Mouse (Mus musculus): ENCODE measurements around the gene Calu. TPM values are rescaled to one million over a fixed set of nuclear protein-coding genes. Genes with fewer than 3 reads are reported as not detected.

Calu gene
- polyA plus RNA-seq (2016; fragmentation: Nextera tagmentation; extraction: Ambion mirVana) = 225 and 238 TPM in 2 replicates

DNA sequence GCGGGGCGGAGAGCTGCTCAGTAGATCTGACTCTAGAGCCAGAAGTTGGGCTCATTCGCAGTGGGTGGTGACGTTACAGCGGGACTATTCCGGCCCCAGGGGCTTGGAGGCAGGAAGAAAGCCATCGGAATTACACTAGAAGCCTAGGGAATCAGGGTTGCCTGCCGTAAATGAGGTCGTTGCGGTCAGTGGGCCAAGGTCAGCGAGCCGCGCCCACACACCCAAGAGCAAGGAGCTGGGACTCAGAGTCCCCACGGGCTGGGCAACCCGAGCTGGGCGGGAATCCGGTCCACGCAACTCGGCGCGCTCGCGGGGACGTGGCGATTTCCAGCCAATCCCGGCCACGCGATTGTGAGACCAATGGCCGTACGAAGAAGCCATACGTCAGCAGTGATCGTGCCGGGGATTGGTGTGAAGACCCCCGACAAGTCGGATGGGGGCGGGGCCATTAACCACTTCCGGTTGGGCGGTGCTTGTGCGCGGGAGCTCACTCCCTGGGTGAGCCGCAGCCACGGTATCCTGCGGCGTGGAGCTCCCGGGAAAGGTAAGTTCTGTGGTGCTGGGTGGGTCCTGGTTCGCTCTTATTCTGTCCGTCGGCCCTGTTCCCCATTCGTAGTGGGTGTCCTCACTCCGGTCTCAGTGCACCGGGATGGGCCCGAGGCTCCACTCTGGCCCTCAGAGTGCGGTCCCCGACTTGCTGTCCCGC is at the start of gene Calu:
Gene Calu (plus strand): TSS at position 405 of the 706 bp plus-strand sequence.
- Histone ChIP-seq H3K4me3 (peak within 1 kb of the TSS; percentile 92), H3K4me1 (peaks cover 17% of the 10 kb centered on the region), H3K9me3 (no peaks in the 10 kb centered on the region), H3K36me3 (replicated peaks) (0 out of 2 replicates have a peak, but pooled peaks cover 6% of the 10 kb centered on the region), H3K27me3 (ENCODE audit: poor library complexity, severe bottlenecking) (no peaks in the 10 kb centered on the region), H3K27ac (peak within 1 kb of the TSS; percentile 95)
- DNase-seq (ENCODE audit: extremely low spot score, low spot score) = peak; percentile 100
- 0% methylated on average over 55 of the region's 55 CpGs for WGBS

GRCm38 (mm10) chr6:29299112-29299511 is 48.8 kb upstream of the Calu start:
- no peak for DNase-seq (ENCODE audit: extremely low spot score, low spot score)
- WGBS = 85% methylated on average over 2 of the region's 2 CpGs
- Histone ChIP-seq H3K9me3 (no peaks in the 10 kb centered on the region), H3K27me3 (ENCODE audit: poor library complexity, severe bottlenecking) (no peaks in the 10 kb centered on the region; the same call in 1 of the 2 replicates), H3K36me3 (replicated peaks) (no peaks in the 10 kb centered on the region), H3K4me1 (peaks cover 4% of the 10 kb centered on the region; the same call in 1 of the 2 replicates), H3K4me3 (no peak overlapping the region), H3K27ac (no peak overlapping the region)

GRCm38 (mm10) chr6:29303251-29303650 is 44.6 kb upstream of the Calu start:
- H3K27me3 ChIP-seq (ENCODE audit: poor library complexity, severe bottlenecking) = no peaks in the 10 kb centered on the region; the same call in 1 of the 2 replicates

DNA sequence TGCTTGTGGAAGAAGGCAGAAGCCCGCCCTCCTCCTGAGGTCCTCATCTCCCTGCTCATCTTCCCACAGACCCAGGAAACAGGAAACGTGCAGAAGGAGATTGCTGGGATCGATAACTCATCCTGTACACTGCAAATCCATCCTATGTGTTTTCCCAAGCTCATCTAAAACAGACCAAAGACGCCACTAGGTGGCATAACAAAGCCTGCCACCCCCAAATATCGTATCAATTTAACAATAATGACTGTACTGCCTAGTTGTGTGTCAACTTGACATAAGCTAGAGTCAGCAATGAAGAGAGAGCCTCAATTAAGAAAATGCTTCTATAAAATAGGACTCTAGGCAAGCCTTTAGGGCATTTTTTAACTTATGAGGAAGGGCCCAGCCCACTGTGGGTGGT is 44.1 kb upstream of the Calu start:
- Histone ChIP-seq H3K27ac (no peak overlapping the region), H3K4me3 (no peak overlapping the region), H3K36me3 (replicated peaks) (no peaks in the 10 kb centered on the region), H3K27me3 (ENCODE audit: poor library complexity, severe bottlenecking) (no peaks in the 10 kb centered on the region; the same call in 1 of the 2 replicates), H3K4me1 (peaks cover 4% of the 10 kb centered on the region; the same call in 1 of the 2 replicates), H3K9me3 (no peaks in the 10 kb centered on the region; the same call in 1 of the 2 replicates)
- 62% methylated on average over 5 of the region's 5 CpGs for WGBS
- DNase-seq (ENCODE audit: extremely low spot score, low spot score) = no peak

More at GRCm38 (mm10) chr6:29303251-29303650, 44.6 kb upstream of the Calu start:
- Histone ChIP-seq H3K4me1 (peaks cover 4% of the 10 kb centered on the region; the same call in 1 of the 2 replicates), H3K4me3 (no peak overlapping the region), H3K27ac (no peak overlapping the region), H3K9me3 (no peaks in the 10 kb centered on the region; the same call in 1 of the 2 replicates), H3K36me3 (replicated peaks) (no peaks in the 10 kb centered on the region)
- DNase-seq (ENCODE audit: extremely low spot score, low spot score) = no peak

DNA sequence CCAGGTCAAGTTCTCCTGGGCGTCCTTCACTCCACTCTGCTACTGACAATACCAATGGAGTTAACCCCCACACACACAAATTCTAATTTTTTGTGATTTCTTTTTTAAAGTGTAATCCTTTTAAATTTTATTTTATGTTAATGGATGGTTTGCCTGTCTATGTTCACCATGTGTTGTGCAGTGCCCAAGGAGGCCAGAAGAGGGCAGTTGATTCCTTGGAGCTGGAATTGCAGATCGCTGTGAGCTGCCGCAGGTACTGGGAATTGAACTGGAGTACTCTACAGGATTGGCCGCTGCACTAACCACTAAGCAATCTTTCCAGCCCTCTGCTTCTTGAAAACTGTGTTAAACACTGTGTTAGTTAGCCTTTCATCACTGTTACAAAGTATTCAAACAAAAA is 42.4 kb upstream of the Calu start:
- WGBS = 89% methylated on average over 4 of the region's 4 CpGs
- H3K9me3 ChIP-seq = no peaks in the 10 kb centered on the region; the same call in 1 of the 2 replicates
- H3K27me3 ChIP-seq (ENCODE audit: poor library complexity, severe bottlenecking) = no peaks in the 10 kb centered on the region; the same call in 1 of the 2 replicates
- no peak for DNase-seq (ENCODE audit: extremely low spot score, low spot score)
- H3K4me1 ChIP-seq = peaks cover 4% of the 10 kb centered on the region; the same call in 1 of the 2 replicates
- H3K36me3 ChIP-seq (replicated peaks) = no peaks in the 10 kb centered on the region
- no peak overlapping the region for H3K4me3 ChIP-seq
- H3K27ac ChIP-seq = no peak overlapping the region

DNA sequence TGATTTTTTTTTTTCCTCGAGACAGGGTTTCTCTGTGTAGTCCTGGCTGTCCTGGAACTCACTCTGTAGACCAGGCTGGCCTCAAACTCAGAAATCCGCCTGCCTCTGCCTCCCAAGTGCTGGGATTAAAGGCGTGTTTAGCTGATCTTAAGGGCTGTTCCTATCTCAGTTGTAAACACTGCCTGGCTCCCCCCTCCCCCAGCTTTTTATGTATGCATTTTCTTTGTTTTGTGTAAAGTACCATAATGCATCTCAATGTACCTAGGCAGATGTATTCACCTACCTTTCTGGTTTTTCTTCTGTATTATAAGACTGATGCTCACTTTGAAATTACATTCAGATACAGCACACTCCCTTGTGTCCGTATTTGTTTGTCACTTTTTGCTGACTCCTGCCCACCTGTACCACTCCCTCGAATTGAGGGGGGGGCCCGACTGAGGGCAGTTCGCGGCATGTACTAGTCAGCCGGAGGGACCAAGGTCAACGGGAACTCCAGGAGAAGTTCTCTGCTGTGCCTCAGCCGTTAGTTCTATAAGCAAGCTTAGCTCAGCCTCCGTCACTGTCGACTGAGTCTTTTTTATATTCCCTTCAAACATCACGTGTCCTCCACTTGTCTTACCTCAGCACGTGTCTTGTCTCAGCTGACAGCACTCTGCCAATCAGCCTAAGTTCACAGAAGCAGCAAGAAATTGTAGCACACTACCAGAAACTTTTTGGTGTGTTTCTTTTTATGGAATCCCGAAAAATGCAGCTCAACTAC is 38.8 kb upstream of the Calu start:
- no peaks in the 10 kb centered on the region; the same call in 1 of the 2 replicates for H3K9me3 ChIP-seq
- H3K36me3 ChIP-seq (replicated peaks) = no peaks in the 10 kb centered on the region
- 88% methylated on average over 16 of the region's 16 CpGs for WGBS
- no peak overlapping the region for H3K4me3 ChIP-seq
- no peak overlapping the region for H3K27ac ChIP-seq
- H3K27me3 ChIP-seq (ENCODE audit: poor library complexity, severe bottlenecking) = no peaks in the 10 kb centered on the region
- DNase-seq (ENCODE audit: extremely low spot score, low spot score) = no peak
- H3K4me1 ChIP-seq = 0 out of 2 replicates have a peak, but pooled peaks cover 3% of the 10 kb centered on the region

GRCm38 (mm10) chr6:29313690-29314202 is 34.1 kb upstream of the Calu start:
- Histone ChIP-seq H3K4me1 (peaks cover 5% of the 10 kb centered on the region; the same call in 1 of the 2 replicates), H3K36me3 (replicated peaks) (no peaks in the 10 kb centered on the region), H3K27ac (no peak overlapping the region), H3K4me3 (no peak overlapping the region), H3K9me3 (no peaks in the 10 kb centered on the region), H3K27me3 (ENCODE audit: poor library complexity, severe bottlenecking) (no peaks in the 10 kb centered on the region)
- DNase-seq (ENCODE audit: extremely low spot score, low spot score) = no peak
- 68% methylated on average over 14 of the region's 14 CpGs for WGBS

- H3K27ac ChIP-seq = no peak overlapping the region
- H3K27me3 ChIP-seq (ENCODE audit: poor library complexity, severe bottlenecking) = no peaks in the 10 kb centered on the region
- no peaks in the 10 kb centered on the region for H3K9me3 ChIP-seq
- peaks cover 7% of the 10 kb centered on the region; the same call in 1 of the 2 replicates for H3K4me1 ChIP-seq
- DNase-seq (ENCODE audit: extremely low spot score, low spot score) = no peak
- H3K36me3 ChIP-seq (replicated peaks) = no peaks in the 10 kb centered on the region
- H3K4me3 ChIP-seq = no peak overlapping the region
- WGBS = 81% methylated on average over 2 of the region's 2 CpGs
Measured at GRCm38 (mm10) chr6:29317286-29317685, 30.6 kb upstream of the Calu start.

DNA sequence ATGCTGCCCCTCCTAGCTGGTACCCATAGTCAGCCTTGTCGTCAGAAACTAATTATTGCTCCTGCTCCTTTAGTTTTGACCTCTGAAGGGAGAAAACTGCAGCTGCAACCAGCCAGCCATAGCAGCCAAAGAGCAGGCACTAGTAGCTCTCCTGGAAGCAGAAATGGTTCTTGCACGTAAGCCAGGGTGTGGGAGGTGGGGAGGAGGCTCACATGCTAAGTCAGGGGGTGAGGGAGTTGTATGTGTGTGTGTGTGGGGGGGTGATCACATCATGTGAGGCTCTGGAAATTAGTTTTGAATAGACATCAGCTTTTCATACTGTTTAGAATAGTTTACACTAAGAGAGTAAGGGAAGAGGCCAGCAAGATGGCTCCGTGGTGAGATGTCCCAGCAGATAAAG is 29.9 kb upstream of the Calu start:
- 83% methylated on average over 3 of the region's 3 CpGs for WGBS
- no peak overlapping the region for H3K27ac ChIP-seq
- no peaks in the 10 kb centered on the region for H3K9me3 ChIP-seq
- no peak overlapping the region for H3K4me3 ChIP-seq
- no peaks in the 10 kb centered on the region for H3K36me3 ChIP-seq (replicated peaks)
- no peaks in the 10 kb centered on the region for H3K27me3 ChIP-seq (ENCODE audit: poor library complexity, severe bottlenecking)
- DNase-seq (ENCODE audit: extremely low spot score, low spot score) = no peak
- peaks cover 7% of the 10 kb centered on the region; the same call in 1 of the 2 replicates for H3K4me1 ChIP-seq

DNA sequence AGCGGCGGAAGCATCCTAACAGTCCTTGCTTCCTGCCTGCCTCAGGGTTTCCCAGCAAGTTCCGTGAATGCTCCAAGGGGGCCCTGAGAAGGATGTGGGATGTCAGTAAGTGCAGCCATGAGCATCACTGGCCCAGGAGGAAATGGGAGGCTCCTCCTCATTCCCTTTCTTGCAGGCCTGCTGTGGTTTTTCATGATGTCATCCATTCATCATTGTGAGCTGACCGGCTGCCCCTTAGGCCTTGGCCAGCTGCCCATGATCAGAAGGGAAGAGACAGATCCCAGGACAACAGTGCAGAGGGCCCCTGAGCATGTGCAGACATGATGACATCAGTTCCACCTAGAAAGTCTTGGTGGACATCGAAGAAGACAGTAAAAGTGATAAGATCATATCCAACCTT is 29.0 kb upstream of the Calu start, which contains the start of gene Fam71f1:
Gene Fam71f1 (plus strand): TSS at position 262 of the 400 bp plus-strand sequence.
- Histone ChIP-seq H3K4me1 (peaks cover 6% of the 10 kb centered on the region; the same call in 1 of the 2 replicates), H3K27ac (no peak within 1 kb of the TSS), H3K27me3 (ENCODE audit: poor library complexity, severe bottlenecking) (no peaks in the 10 kb centered on the region), H3K4me3 (no peak within 1 kb of the TSS), H3K9me3 (no peaks in the 10 kb centered on the region), H3K36me3 (replicated peaks) (no peaks in the 10 kb centered on the region)
- no peak for DNase-seq (ENCODE audit: extremely low spot score, low spot score)
- 75% methylated on average over 5 of the region's 5 CpGs for WGBS

- Histone ChIP-seq H3K9me3 (no peaks in the 10 kb centered on the region), H3K4me1 (peaks cover 4% of the 10 kb centered on the region; the same call in 1 of the 2 replicates), H3K27me3 (ENCODE audit: poor library complexity, severe bottlenecking) (no peaks in the 10 kb centered on the region), H3K27ac (no peak overlapping the region), H3K4me3 (no peak overlapping the region), H3K36me3 (replicated peaks) (no peaks in the 10 kb centered on the region)
- DNase-seq (ENCODE audit: extremely low spot score, low spot score) = no peak
- 85% methylated on average over 6 of the region's 6 CpGs for WGBS
Measured at GRCm38 (mm10) chr6:29321586-29321985, 26.3 kb upstream of the Calu start.

DNA sequence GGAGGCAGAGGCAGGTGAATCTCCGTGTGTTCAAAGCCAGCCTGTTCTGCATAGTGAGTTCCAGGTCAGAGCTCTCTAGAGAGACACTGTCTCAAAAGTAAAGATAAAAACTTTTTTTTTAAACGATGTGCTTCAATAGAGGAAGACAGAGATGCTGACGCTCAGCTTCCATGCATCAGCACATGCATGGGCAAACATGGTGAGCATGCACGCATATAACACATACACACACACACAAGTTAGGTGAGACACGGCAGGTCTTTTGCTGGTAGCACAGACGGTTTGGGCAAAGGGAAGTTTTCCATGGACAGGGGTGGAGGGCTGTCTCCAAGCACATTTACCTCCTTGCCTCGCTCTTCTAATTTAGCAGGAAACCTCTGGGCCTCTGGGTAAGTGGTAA is 25.7 kb upstream of the Calu start:
- Histone ChIP-seq H3K4me3 (no peak overlapping the region), H3K4me1 (peaks cover 4% of the 10 kb centered on the region; the same call in 1 of the 2 replicates), H3K27ac (no peak overlapping the region), H3K9me3 (no peaks in the 10 kb centered on the region), H3K27me3 (ENCODE audit: poor library complexity, severe bottlenecking) (no peaks in the 10 kb centered on the region), H3K36me3 (replicated peaks) (no peaks in the 10 kb centered on the region)
- 91% methylated on average over 7 of the region's 7 CpGs for WGBS
- DNase-seq (ENCODE audit: extremely low spot score, low spot score) = no peak

Data from forebrain, embryonic 10.5 days (tissue).